ENCODE assay signal across 8 mouse cellular contexts in the genomic region with DNA sequence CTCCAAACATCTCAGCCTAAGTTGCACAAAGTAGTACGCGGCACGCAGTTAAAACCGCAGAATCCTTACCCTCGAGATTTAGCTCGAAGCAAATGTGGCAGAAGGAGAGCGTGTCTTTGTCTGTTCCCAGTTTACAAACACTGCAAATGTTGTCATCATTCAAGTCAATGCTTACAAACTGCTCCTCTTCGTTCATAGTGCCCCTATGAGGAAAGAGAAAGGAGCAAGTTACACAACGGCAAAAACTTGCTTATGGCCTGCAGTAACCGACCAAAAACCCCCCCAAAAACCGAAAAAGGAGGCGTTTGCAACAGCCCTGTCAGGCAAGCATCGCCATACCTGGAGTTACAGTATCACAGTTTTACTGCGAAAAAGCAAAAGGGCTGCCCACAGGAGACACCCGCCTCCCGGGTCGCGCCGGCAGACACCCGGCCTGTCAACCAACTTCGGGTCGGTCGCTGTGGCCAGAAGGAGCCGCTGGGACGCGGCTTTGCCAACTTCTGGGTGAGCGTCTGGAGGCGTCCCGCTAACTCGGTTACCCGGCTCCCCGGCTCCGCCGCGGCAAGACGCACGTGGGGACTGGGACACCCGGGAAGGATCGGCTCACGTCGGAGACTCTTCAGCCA. TPM values are rescaled to one million over a fixed set of nuclear protein-coding genes. Genes with fewer than 3 reads are reported as not detected.
DNase-seq lines count a peak whose midpoint lies in the region; ATAC-seq and TF ChIP-seq lines count a peak whose summit lies in the region.

No protein-coding gene starts in this region.

- H3K27me3 ChIP-seq in hindbrain, embryonic 16.5 days (replicated peaks; ENCODE audit: control insufficient read depth, insufficient read depth, low read length): no peaks in the 10 kb centered on the region
- H3K27me3 ChIP-seq in neural tube, embryonic 14.5 days (ENCODE audit: control insufficient read depth, insufficient read depth, low read length): no peaks in the 10 kb centered on the region

- WGBS in hindbrain, embryonic 16.5 days: under 1% methylated on average over 35 of the region's 41 CpGs
- WGBS in lung, adult 2 months: under 1% methylated on average over 41 of the region's 41 CpGs
- WGBS in neural tube, embryonic 14.5 days: under 1% methylated on average over 41 of the region's 41 CpGs

- TF ChIP-seq CTCF in embryonic fibroblast, embryonic 13.5 days (IDR thresholded peaks at IDR 0.05; ENCODE audit: borderline replicate concordance, insufficient read depth, low read length): no peak
- TF ChIP-seq CTCF in lung, adult 2 months (IDR thresholded peaks at IDR 0.05; ENCODE audit: insufficient read depth, low read length): no peak

- peak overlapping the region; percentile 80 for H3K9ac ChIP-seq in hindbrain, embryonic 16.5 days (ENCODE audit: low read depth, low read length)
- H3K9ac ChIP-seq in neural tube, embryonic 14.5 days (replicated peaks; ENCODE audit: low read depth, low read length): peak overlapping the region; percentile 73

- ATAC-seq in activated CD4-positive, CD25-positive, alpha-beta regulatory T cell, adult 4 months: peak; percentile 24
- no peak; the same call in 1 of the 2 replicates for ATAC-seq in hindbrain, embryonic 16.5 days
- ATAC-seq in neural tube, embryonic 14.5 days (ENCODE audit: low read depth): peak; percentile 78

- DNase-seq in left cerebral cortex, postnatal 14 days (ENCODE audit: low spot score in 2 of 2): peak; percentile 29 to 48
- DNase-seq in left cerebral cortex, adult 9 months (ENCODE audit: low spot score in 2 of 2): no peak
- no peak for DNase-seq in lung, adult 2 months
- DNase-seq in spleen, adult 12 weeks (ENCODE audit: low spot score): no peak

- 0 out of 2 replicates have a peak, but pooled peaks cover 4% of the 10 kb centered on the region for H3K4me1 ChIP-seq in embryonic fibroblast, embryonic 13.5 days (ENCODE audit: control insufficient read depth, insufficient read depth, low read length)
- H3K4me1 ChIP-seq in hindbrain, embryonic 16.5 days (ENCODE audit: control insufficient read depth, insufficient read depth, low read depth, low read length): peaks cover 10% of the 10 kb centered on the region
- H3K4me1 ChIP-seq in lung, adult 2 months (ENCODE audit: control insufficient read depth, insufficient read depth, low read length): peaks cover 12% of the 10 kb centered on the region
- no peaks in the 10 kb centered on the region for H3K4me1 ChIP-seq in neural tube, embryonic 14.5 days (ENCODE audit: control insufficient read depth, insufficient read depth, low read length)

- peak overlapping the region; percentile 81 for H3K4me2 ChIP-seq in hindbrain, embryonic 16.5 days (ENCODE audit: low read length)
- H3K4me2 ChIP-seq in neural tube, embryonic 14.5 days (ENCODE audit: low read depth, low read length): peak overlapping the region; percentile 61

- H3K36me3 ChIP-seq in hindbrain, embryonic 16.5 days (ENCODE audit: control insufficient read depth, insufficient read depth, low read length): no peaks in the 10 kb centered on the region
- no peaks in the 10 kb centered on the region for H3K36me3 ChIP-seq in neural tube, embryonic 14.5 days (ENCODE audit: control insufficient read depth, insufficient read depth, low read length)

- intact Hi-C loops in left cerebral cortex, postnatal 14 days (cut with DNase I): loop anchor here (5.0 kb wide), 1 partner anchor 124 kb away; no protein-coding TSS in a partner anchor

- TF ChIP-seq POLR2A in embryonic fibroblast, embryonic 13.5 days (IDR thresholded peaks at IDR 0.05; ENCODE audit: low read depth, low read length): no peak
- no peak for TF ChIP-seq POLR2A in lung, adult 2 months (IDR thresholded peaks at IDR 0.05; ENCODE audit: borderline replicate concordance, extremely low read depth, low read depth, low read length)

- H3K9me3 ChIP-seq in hindbrain, embryonic 16.5 days (ENCODE audit: control insufficient read depth, low read length): no peaks in the 10 kb centered on the region
- no peaks in the 10 kb centered on the region for H3K9me3 ChIP-seq in neural tube, embryonic 14.5 days (ENCODE audit: control insufficient read depth, low read length)

- peak overlapping the region; percentile 93 for H3K4me3 ChIP-seq in embryonic fibroblast, embryonic 13.5 days (ENCODE audit: insufficient read depth, low read length)
- H3K4me3 ChIP-seq in hindbrain, embryonic 16.5 days (ENCODE audit: low read length): peak overlapping the region; percentile 86
- peak overlapping the region; percentile 87 for H3K4me3 ChIP-seq in lung, adult 2 months (replicated peaks; ENCODE audit: extremely low read depth, low read depth, low read length)
- peak overlapping the region; percentile 71 for H3K4me3 ChIP-seq in neural tube, embryonic 14.5 days (ENCODE audit: low read depth, low read length)

- peak overlapping the region; percentile 94 for H3K27ac ChIP-seq in embryonic fibroblast, embryonic 13.5 days (ENCODE audit: insufficient read depth, low read length)
- peak overlapping the region; percentile 85 for H3K27ac ChIP-seq in hindbrain, embryonic 16.5 days (ENCODE audit: low read depth, low read length)
- H3K27ac ChIP-seq in neural tube, embryonic 14.5 days (ENCODE audit: low read depth, low read length): peak overlapping the region; percentile 69

RNA-seq across cellular contexts. Expression of a gene that starts 0.5 kb away (rescaled TPM):
- 1 to 10 TPM; 5.2 to 7.0 TPM for total RNA-seq in left cerebral cortex, postnatal 14 days (2021)
- 10 to 100 TPM; 52.1 to 55.1 TPM for polyA plus RNA-seq in activated CD4-positive, CD25-positive, alpha-beta regulatory T cell, adult 4 months (2017; shearing (Covaris generic))
- 11.9 and 18.8 TPM in 2 replicates for polyA plus RNA-seq in embryonic fibroblast, embryonic 13.5 days (2011; ENCODE audit: insufficient read length, low read depth, missing spikeins)
- 5.5 and 7.0 TPM in 2 replicates for polyA plus RNA-seq in hindbrain, embryonic 16.5 days (2015; fragmentation: Nextera tagmentation; extraction: Ambion mirVana)
- 7.7 and 9.8 TPM in 2 replicates for polyA plus RNA-seq in lung, adult 2 months (2012; rRNA removed)
- 7.1 and 8.2 TPM in 2 replicates for polyA plus RNA-seq in neural tube, embryonic 14.5 days (2014; fragmentation: Nextera tagmentation; extraction: Ambion mirVana)

Comparison
In these comparisons a context has a peak if more than half of its experiments do, and no peak if none do; other contexts are left out.
1. DNase-seq: peak in left cerebral cortex, postnatal 14 days (2 of 2); none in left cerebral cortex, adult 9 months (0 of 2), lung, adult 2 months (single experiment) and spleen, adult 12 weeks (single experiment).
2. Peak in every context shown above with its lines, with median percentiles within 50 percentile points of each other: H3K27ac ChIP-seq and H3K4me3 ChIP-seq.